Mouse (Mus musculus): ENCODE measurements at regions not wholly inside any gene's neighbourhood (a gene's known extent, or its start where the extent isn't known, plus 50 kb on each side); places are given as distances from the start of the nearest gene placed in this dataset.

GRCm38 (mm10) chr10:17579463-17579862 lies 143.6 kb upstream of the Cited2 start:
- DNase-seq (ENCODE audit: low read depth, low spot score): no peak
- WGBS: 72% methylated on average over 2 of the region's 2 CpGs

DNA sequence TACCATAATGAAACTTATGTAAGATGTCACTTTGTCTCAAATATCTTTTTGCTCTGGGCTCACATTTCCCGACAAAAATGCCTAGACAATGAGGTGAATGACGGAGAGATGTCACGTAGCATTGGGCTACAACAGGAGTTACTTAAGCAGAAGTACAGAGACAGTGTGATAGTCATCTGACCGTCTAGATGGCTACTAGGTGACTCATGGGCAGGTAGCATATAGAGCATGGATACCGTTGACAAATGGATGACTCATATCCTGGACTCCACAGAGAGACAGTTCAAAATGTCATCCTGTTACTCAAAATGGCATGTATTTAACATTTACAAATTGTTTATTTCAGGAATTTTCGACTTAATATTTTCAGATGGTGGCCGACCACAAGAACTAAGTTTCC lies 138.2 kb upstream of the Cited2 start:
- no peak for DNase-seq (ENCODE audit: low read depth, low spot score)
- WGBS: 72% methylated on average over 7 of the region's 7 CpGs

DNA sequence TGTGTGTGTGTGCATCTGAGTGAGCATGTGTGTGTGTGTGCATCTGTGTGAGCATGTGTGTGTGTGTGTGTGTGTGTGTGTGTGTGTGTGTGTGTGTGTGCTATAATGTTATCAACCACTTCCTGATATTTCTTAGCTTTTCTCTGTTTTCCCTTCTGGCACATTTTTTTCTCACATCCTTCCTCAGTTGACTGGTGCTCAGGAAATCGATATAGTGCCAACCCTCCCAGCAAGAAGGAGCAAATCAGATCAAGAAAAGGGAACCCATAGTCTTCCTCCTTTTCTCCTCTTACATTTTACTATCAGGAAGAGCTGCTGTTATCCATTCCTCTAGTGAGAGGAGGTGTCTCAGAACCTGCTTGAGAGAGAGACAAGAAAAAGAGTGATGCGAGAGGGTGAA lies 136.1 kb upstream of the Cited2 start:
- 89% methylated on average over 2 of the region's 2 CpGs for WGBS
- DNase-seq (ENCODE audit: low read depth, low spot score): no peak

DNA sequence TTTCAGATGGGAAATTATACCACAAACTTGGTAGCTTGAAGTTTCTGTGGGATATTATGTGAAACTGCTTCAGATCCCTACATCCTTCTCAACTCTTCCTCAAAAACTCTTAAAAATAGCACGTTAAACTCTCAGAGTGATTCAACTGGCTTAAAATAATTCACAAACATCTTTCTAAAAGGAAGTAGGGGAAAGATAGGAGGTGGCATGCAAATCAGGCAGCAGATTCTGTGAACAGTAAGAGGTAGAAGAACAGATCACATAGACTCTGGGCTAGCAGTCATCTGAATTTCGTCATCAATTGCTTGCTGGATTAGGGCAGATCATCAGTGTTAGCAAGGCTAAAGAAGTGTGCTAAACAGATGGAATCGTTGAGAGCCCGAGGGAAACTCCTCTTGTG lies 133.9 kb upstream of the Cited2 start:
- DNase-seq (ENCODE audit: low read depth, low spot score): no peak
- WGBS: 66% methylated on average over 4 of the region's 4 CpGs

- 96% methylated on average over 1 of the region's 1 CpGs for WGBS
- DNase-seq (ENCODE audit: low read depth, low spot score): no peak
These were observed 132.8 kb upstream of the Cited2 start for GRCm38 (mm10) chr10:17590195-17590594.

- 90% methylated on average over 4 of the region's 4 CpGs for WGBS
- DNase-seq (ENCODE audit: low read depth, low spot score): no peak
These were observed 130.6 kb upstream of the Cited2 start for GRCm38 (mm10) chr10:17592387-17592786.

DNA sequence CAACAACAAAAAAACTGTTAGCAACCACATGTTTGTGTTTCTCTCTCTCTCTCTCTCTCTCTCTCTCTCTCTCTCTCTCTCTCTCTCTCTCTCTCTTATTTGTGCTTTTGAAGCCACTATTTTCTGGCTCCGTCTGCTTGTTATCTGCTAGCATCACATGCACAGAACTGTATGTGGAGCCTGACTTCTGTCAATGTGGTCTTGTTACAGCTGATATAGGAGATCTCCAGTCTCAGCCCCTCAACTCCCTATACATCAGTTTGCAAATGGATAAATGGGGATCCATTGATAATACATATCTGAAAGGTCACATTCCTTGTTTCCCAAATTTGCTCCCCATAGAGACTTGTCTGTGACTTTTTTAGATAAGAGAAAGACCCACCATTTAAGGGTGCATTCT lies 126.9 kb upstream of the Cited2 start:
- no peak for DNase-seq (ENCODE audit: low read depth, low spot score)
- WGBS: 82% methylated on average over 1 of the region's 1 CpGs

GRCm38 (mm10) chr10:17596743-17597142 lies 126.3 kb upstream of the Cited2 start:
- DNase-seq (ENCODE audit: low read depth, low spot score): no peak
- WGBS: 92% methylated on average over 1 of the region's 1 CpGs

DNA sequence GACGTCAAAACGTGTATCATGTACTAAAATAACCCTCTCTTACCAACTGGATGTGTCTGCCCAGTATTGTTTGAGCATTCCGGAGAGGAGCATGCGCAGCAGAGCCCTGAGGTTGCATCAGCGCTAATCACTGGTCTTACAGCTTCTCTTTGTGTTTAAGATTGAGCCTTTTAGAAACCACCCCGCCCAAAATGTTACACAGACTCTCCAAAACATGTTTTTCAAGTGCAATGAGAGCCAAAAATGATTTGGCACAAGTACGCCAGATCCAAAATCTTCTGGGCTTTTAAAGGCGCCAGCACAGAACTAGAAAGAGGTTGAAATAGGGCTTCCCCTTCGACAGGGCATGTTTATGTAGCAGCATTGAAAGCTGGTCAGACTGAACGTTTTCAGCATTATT lies 123.8 kb upstream of the Cited2 start:
- WGBS: 81% methylated on average over 10 of the region's 10 CpGs

DNA sequence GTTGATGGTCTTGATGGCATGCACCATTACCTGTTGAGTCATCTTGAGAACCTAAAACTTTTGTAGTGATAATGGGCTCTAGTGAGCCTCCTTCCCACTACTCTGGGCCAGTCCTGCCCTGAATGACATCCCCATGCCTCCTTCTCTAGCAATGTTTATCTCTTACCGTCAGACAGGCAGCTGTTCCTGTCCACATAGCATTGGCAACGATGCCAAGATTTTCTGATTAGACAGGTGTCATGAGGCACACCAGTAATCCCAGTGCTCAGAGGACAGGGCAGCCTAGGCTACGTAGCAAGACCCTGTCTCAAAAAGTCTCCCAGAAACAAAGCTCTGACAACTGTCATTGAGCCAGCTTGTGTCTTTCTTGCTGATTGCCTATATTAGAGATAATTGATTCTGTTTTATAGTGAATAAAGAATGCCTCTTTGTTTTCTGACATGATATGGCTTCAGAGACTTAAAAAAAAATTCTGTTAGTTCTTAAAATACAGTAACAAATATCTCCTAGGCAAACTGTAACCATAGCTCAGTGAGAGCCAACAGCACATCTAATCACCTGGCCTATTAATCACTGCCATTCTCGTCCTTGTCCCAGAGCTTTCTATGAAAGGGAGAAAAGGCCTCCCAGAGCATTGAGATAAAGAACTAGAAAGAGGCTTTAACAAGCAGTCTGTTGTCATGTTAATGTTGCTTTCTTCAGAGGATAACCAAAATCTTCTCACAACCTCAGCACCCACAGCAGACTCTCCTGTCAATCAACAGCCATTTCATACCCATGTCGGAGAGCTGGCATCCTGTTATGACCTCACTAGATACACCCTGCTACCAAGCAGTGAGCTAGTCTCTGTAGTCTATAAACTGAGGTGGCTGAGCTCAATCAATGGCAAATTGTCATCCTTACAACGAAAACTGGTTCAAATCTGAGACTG lies 122.9 kb upstream of the Cited2 start:
- DNase-seq (ENCODE audit: low read depth, low spot score): no peak
- 65% methylated on average over 6 of the region's 6 CpGs for WGBS

More for the DNA sequence above, 123.8 kb upstream of the Cited2 start:
- DNase-seq (ENCODE audit: low read depth, low spot score): no peak

GRCm38 (mm10) chr10:17600762-17601108 lies 122.3 kb upstream of the Cited2 start:
- no peak for DNase-seq (ENCODE audit: low read depth, low spot score)
- WGBS: 77% methylated on average over 3 of the region's 3 CpGs

DNA sequence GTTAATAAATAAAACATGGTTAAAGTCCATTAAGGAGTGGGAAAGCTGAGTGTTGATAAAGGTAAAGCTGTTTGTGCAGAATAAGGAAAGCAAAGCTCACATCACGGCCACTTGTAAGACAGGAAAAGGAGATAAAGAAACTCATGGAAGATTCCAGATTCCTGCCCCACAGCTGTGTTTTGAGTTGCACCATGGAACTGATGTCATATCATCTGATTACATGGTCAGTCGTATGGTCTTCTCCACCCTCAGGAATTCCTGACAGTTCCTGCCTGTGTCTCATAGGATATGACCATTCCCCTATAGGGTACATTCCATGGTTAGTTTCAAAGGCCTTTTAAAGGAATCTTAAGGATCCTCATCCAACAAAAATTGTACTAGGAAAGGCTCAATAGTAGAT lies 120.6 kb upstream of the Cited2 start:
- WGBS: 68% methylated on average over 2 of the region's 2 CpGs

GRCm38 (mm10) chr10:17608220-17608619 lies 114.8 kb upstream of the Cited2 start:
- WGBS: 74% methylated on average over 7 of the region's 7 CpGs
- no peak for DNase-seq (ENCODE audit: low read depth, low spot score)

More for the DNA sequence above, 120.6 kb upstream of the Cited2 start:
- DNase-seq (ENCODE audit: low read depth, low spot score): no peak

DNA sequence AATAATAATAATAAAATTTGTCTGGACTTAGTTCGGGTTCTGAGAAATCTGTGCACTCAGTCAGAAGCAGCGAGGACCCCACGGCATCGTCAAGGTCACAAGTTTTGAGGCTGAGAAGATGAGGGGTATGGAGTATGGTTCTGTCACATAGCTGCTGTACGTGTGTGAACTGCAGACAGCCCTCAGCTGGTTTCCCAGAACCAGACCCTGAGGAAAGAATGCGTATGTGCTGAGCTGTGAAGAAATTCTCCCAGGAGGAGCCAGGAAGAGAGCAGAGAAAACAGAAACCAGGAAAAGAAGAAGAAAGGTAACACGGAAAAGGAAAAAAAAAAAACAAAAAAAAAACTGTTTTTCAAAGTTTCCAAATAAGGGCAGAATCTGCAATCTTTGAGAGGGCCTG lies 112.4 kb upstream of the Cited2 start:
- WGBS: 71% methylated on average over 7 of the region's 7 CpGs
- DNase-seq (ENCODE audit: low read depth, low spot score): no peak

DNA sequence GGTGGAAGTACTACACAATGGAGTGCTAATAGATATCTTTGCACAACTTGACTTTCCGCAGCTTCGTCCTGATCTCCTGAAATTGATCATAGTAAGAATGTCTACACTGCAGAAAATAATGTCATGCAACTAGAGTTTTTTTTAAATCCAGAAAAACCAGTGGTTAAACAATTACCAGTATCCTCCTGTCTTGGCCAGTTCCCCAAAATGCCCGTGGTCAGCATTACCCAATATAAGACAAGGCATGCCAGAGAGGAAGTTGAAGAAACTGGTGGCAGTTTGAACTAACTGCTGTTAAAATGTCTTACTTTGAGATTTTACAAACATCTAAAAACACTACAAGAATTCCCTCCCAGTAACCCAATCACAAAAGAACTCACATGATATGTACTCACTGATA lies 109.7 kb upstream of the Cited2 start:
- 72% methylated on average over 3 of the region's 3 CpGs for WGBS
- no peak for DNase-seq (ENCODE audit: low read depth, low spot score)

- DNase-seq (ENCODE audit: low read depth, low spot score): no peak
- WGBS: 86% methylated on average over 1 of the region's 1 CpGs
These were observed 105.0 kb upstream of the Cited2 start for GRCm38 (mm10) chr10:17618024-17618423.

GRCm38 (mm10) chr10:17619617-17620016 lies 103.4 kb upstream of the Cited2 start:
- no peak for DNase-seq (ENCODE audit: low read depth, low spot score)
- 53% methylated on average over 3 of the region's 3 CpGs for WGBS

GRCm38 (mm10) chr10:17621703-17622385 lies 101.2 kb upstream of the Cited2 start:
- DNase-seq (ENCODE audit: low read depth, low spot score): peak; percentile 3
- WGBS: 36% methylated on average over 5 of the region's 5 CpGs

DNA sequence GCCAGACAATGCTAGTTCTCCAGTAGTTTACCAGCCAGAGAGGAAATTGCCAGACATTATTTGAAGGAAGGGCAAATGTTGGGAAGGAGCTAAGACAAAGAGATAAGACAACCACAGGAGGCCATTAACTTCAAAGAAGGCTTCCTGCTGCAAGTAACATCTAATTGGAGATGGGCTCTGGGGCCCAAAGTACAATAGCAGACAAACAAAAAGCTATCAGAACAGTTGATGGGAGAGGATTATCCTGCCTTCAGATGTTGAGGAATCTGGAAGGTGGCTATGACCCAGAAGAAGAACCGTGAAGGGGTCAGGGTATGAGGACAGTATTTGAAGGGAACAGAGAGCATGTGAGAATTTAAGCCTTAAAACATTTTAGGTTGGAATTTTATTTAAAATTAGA lies 100.2 kb upstream of the Cited2 start:
- WGBS: 96% methylated on average over 1 of the region's 1 CpGs

DNA sequence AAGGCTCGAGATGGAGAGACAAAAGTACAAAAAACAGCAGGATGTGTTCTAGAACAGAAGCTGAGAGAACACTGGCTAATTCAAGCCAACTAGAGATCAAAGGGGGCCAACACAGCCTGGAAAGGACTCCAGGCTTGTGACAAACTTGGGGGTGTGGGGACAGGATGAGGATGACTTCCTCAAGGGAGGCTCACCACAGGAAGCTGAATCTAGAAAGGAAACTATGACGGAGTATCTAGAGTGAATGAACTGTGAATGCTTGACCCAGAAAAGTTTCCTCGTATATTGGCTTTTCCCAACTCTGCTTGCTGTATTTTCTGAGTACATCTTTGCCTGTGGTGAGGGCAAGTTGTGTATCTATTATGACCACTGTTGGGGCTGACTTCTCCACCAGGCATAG lies 93.3 kb upstream of the Cited2 start:
- WGBS: 75% methylated on average over 3 of the region's 3 CpGs
- no peak for DNase-seq (ENCODE audit: low read depth, low spot score)

More for the DNA sequence above, 100.2 kb upstream of the Cited2 start:
- DNase-seq (ENCODE audit: low read depth, low spot score): no peak
